Mouse (Mus musculus) limb, embryonic 14.5 days (tissue): Measurements from ENCODE around the gene Tmem106c. TPM values are rescaled to one million over a fixed set of nuclear protein-coding genes. Genes with fewer than 3 reads are reported as not detected.

Source experiments
- ATAC-seq: fragments of 200-750 bp; cut with Nextera tagmentation; 2 replicates; pipeline ENCODE4 v1.8.0; 2017; ENCODE audit warnings: low read depth, moderate number of reproducible peaks, moderate TSS enrichment; ENCODE audit not compliant: low FRiP score
- DNase-seq: peaks from one replicate; pipeline ENCODE4 v3.0.0-alpha.2; 2015; ENCODE audit warnings: low spot score
- H3K27ac ChIP-seq: fragments of 300-500 bp; sonication (generic); replicated peaks from 2 replicates; pipeline ENCODE4 v1.5.1; 2014; ENCODE audit warnings: low read depth, mild to moderate bottlenecking, low read length, moderate library complexity, mixed read lengths
- H3K27me3 ChIP-seq: fragments of 300-500 bp; sonication (generic); 2 replicates; pipeline ENCODE4 v1.6.1; 2014; ENCODE audit warnings: low read length, mixed read lengths; ENCODE audit not compliant: control insufficient read depth, insufficient read depth
- H3K36me3 ChIP-seq: fragments of 300-500 bp; sonication (generic); 2 replicates; pipeline ENCODE4 v1.6.1; 2014; ENCODE audit warnings: mild to moderate bottlenecking, low read length, moderate library complexity, mixed read lengths; ENCODE audit not compliant: control insufficient read depth, insufficient read depth
- H3K4me1 ChIP-seq: fragments of 300-500 bp; sonication (generic); 2 replicates; pipeline ENCODE4 v1.6.1; 2014; ENCODE audit warnings: antibody characterized with exemption, low read length, mixed read lengths; ENCODE audit not compliant: control insufficient read depth, insufficient read depth
- H3K4me2 ChIP-seq: fragments of 300-500 bp; sonication (generic); replicated peaks from 2 replicates; pipeline ENCODE4 v1.6.1; 2014; ENCODE audit warnings: low read depth, mild to moderate bottlenecking, low read length, moderate library complexity; ENCODE audit not compliant: severe bottlenecking
- H3K4me3 ChIP-seq: fragments of 300-500 bp; sonication (generic); replicated peaks from 2 replicates; pipeline ENCODE4 v1.5.1; 2014; ENCODE audit warnings: low read length
- H3K9ac ChIP-seq: fragments of 300-500 bp; sonication (generic); 2 replicates; pipeline ENCODE4 v1.6.1; 2014; ENCODE audit warnings: mild to moderate bottlenecking, low read depth, low read length, moderate library complexity; ENCODE audit not compliant: severe bottlenecking
- H3K9me3 ChIP-seq: fragments of 300-500 bp; sonication (generic); 2 replicates; pipeline ENCODE4 v1.6.1; 2016; ENCODE audit warnings: low read length; ENCODE audit not compliant: control insufficient read depth
- POLR2A ChIP-seq: fragments of 200-500 bp; IDR thresholded peaks from 2 replicates; pipeline ENCODE4 v1.8.0; 2012; ENCODE audit warnings: inconsistent platforms, mild to moderate bottlenecking, moderate library complexity, borderline replicate concordance; ENCODE audit not compliant: insufficient read depth, insufficient read length; ENCODE audit errors: extremely low read depth
- WGBS: fragments of 180-500 bp; shearing (Covaris S2); extraction: QIAGEN DNeasy Blood & Tissue Kit; methylation state at CpG from one replicate; pipeline ENCODE4 v1.1.7; 2014; 5-methylcytosine and 5-hydroxymethylcytosine counted together
- polyA plus RNA-seq, 2 experiments: library from polyadenylated mRNA; depleted of rRNA in 1 of 2; stranded (reverse) in 1 of 2; unstranded in 1 of 2; fragments of >200 nt; fragmentation: Nextera tagmentation in 1 of 2; extraction: Ambion mirVana in 1 of 2; gene quantifications; 2 replicates each; pipeline versions ENCODE4 v1.2.1 to v1.2.3; 2012 to 2014

The Tmem106c gene
- polyA plus RNA-seq (2012; rRNA removed), result 49.9 and 59.1 TPM in 2 replicates
- 49.8 and 51.5 TPM in 2 replicates for polyA plus RNA-seq (2014; fragmentation: Nextera tagmentation; extraction: Ambion mirVana)

GRCm38 (mm10) chr15:97963989-97964835 lies at the start of gene Tmem106c:
Gene Tmem106c (plus strand): TSS chr15:97964200.
- Histone ChIP-seq H3K27ac (peak within 1 kb of the TSS; percentile 43), H3K4me1 (0 out of 2 replicates have a peak, but pooled peaks cover 5% of the 10 kb centered on the region), H3K9me3 (no peaks in the 10 kb centered on the region), H3K4me3 (peak within 1 kb of the TSS; percentile 59), H3K4me2 (peak within 1 kb of the TSS; percentile 84), H3K9ac (peak within 1 kb of the TSS; percentile 71), H3K27me3 (no peaks in the 10 kb centered on the region), H3K36me3 (no peaks in the 10 kb centered on the region)
- DNase-seq (peak; percentile 84), ATAC-seq (peak; percentile 92)
- under 1% methylated on average over 59 of the region's 67 CpGs for WGBS
- peak; percentile 83; the same call in 1 of the 2 replicates for TF ChIP-seq POLR2A

- H3K4me3 ChIP-seq, result no peak overlapping the region
- H3K4me2 ChIP-seq, result no peak overlapping the region
- no peak overlapping the region for H3K27ac ChIP-seq
- H3K4me1 ChIP-seq, result no peaks in the 10 kb centered on the region
- DNase-seq, result peak; percentile 64
- WGBS, result 36% methylated on average over 9 of the region's 9 CpGs
- H3K27me3 ChIP-seq, result no peaks in the 10 kb centered on the region
- H3K9ac ChIP-seq, result no peak overlapping the region
- no peak for ATAC-seq
- no peaks in the 10 kb centered on the region for H3K9me3 ChIP-seq
- no peak for TF ChIP-seq POLR2A
- no peaks in the 10 kb centered on the region for H3K36me3 ChIP-seq
These were observed 49.7 kb upstream of the Tmem106c start for GRCm38 (mm10) chr15:97914331-97914747.

DNA sequence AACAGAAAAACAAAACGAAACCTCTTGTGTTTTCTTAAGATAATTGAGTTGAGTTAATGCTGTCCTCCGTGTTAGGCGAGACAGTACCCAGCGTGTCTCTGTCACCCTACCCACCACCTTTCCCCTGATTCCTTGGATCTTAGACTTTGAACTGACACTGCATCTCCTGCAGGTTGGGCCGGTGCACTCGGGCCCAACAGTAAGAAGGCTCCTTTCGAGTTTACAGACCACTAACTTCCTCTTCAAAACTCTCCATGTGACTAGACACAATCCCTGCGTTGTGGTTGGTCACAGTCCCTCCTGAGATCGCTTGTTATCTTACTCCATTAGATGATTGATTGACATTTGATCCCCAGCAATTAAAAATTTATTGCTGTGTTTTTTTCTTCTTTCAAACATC lies 46.0 kb upstream of the Tmem106c start:
- H3K4me3 ChIP-seq, result no peak overlapping the region
- no peaks in the 10 kb centered on the region for H3K9me3 ChIP-seq
- DNase-seq (no peak), ATAC-seq (no peak)
- no peak for TF ChIP-seq POLR2A
- H3K4me1 ChIP-seq, result no peaks in the 10 kb centered on the region
- H3K27me3 ChIP-seq, result no peaks in the 10 kb centered on the region
- no peak overlapping the region for H3K9ac ChIP-seq
- WGBS, result 79% methylated on average over 9 of the region's 9 CpGs
- no peak overlapping the region for H3K27ac ChIP-seq
- no peaks in the 10 kb centered on the region for H3K36me3 ChIP-seq
- no peak overlapping the region for H3K4me2 ChIP-seq

DNA sequence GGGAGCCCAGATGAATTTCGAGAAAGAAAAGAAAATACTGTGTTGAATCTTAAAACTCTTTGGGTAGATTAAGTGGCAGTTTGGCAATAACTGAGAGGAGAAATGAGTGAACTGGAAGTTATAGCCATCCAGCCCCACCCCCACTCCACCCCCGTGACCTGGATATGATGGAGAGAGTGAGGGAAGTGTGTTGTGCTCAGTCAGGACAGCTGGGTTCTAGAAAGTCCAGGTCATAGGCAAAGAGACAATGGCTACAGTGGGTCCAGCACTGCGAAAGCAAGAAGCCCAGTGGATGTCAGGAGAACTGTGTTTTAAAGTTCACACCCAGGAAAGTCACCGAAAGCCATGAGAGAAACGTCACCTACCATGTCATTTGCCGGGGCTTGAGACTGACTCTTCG lies 44.8 kb upstream of the Tmem106c start:
- no peak for ATAC-seq
- Histone ChIP-seq H3K27me3 (no peaks in the 10 kb centered on the region), H3K27ac (no peak overlapping the region), H3K4me3 (no peak overlapping the region), H3K4me2 (no peak overlapping the region), H3K9ac (no peak overlapping the region), H3K9me3 (no peaks in the 10 kb centered on the region), H3K36me3 (no peaks in the 10 kb centered on the region), H3K4me1 (no peaks in the 10 kb centered on the region)
- no peak for DNase-seq
- TF ChIP-seq POLR2A, result no peak
- WGBS, result 80% methylated on average over 7 of the region's 7 CpGs

GRCm38 (mm10) chr15:97920306-97920705 lies 43.7 kb upstream of the Tmem106c start:
- 74% methylated on average over 5 of the region's 5 CpGs for WGBS
- Histone ChIP-seq H3K4me3 (no peak overlapping the region), H3K9ac (no peak overlapping the region), H3K9me3 (no peaks in the 10 kb centered on the region), H3K27ac (no peak overlapping the region), H3K36me3 (no peaks in the 10 kb centered on the region), H3K4me2 (no peak overlapping the region), H3K4me1 (no peaks in the 10 kb centered on the region), H3K27me3 (no peaks in the 10 kb centered on the region)
- no peak for DNase-seq
- no peak for ATAC-seq
- TF ChIP-seq POLR2A, result no peak
